ENCODE assay signal across 13 mouse cellular contexts in the genomic region with DNA sequence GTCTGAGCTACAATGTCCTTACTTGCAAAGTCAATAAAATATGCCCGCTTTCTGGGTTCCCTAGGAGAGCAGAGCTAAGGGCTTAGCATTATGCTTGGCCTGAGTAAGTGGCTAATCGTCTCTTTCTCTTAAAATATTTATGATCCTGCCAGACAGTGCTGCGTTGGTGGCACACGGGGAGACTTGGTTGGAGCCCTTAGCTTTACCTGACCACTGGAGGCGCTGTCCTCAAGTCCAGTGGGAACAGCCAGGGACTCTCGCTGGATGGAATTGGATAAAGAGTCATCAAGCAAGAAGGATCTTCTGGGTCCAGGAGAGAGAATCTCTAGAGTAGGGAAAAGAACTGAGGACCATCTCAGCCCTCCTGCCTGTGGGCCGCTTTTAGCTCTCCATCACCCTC. TPM values are rescaled to one million over a fixed set of nuclear protein-coding genes. Genes with fewer than 3 reads are reported as not detected.
DNase-seq lines count a peak whose midpoint lies in the region; ATAC-seq and TF ChIP-seq lines count a peak whose summit lies in the region.
"Had no signal": no experiment of that assay in that cellular context is flagged by ENCODE, and none has a peak within 500 bp of the region (broad histone marks: within the 10 kb centered on the region; RNA-seq: fewer than 3 reads in every experiment).

No protein-coding gene starts in this region.

- H3K27me3 ChIP-seq in liver, embryonic 14.5 days (ENCODE audit: control insufficient read depth, insufficient read depth, low read length) = no peaks in the 10 kb centered on the region
- peaks cover 40% of the 10 kb centered on the region for H3K27me3 ChIP-seq in liver, embryonic 12.5 days (replicated peaks)
- peaks cover 9% of the 10 kb centered on the region for H3K27me3 ChIP-seq in Patski
- H3K27me3 ChIP-seq in limb, embryonic 10.5 days (ENCODE audit: low read depth, poor library complexity, severe bottlenecking) = peaks cover 23% of the 10 kb centered on the region; the same call in 1 of the 2 replicates

- H3K4me1 ChIP-seq in liver, embryonic 14.5 days (replicated peaks; ENCODE audit: control insufficient read depth in 2 of 2, insufficient read depth in 2 of 2, low read length in 1 of 2) = no peaks in the 10 kb centered on the region
- no peaks in the 10 kb centered on the region for H3K4me1 ChIP-seq in liver, embryonic 12.5 days
- H3K4me1 ChIP-seq in limb, embryonic 10.5 days = peaks cover 24% of the 10 kb centered on the region

- in situ Hi-C loops in Patski (cut with MboI; ENCODE audit: low pct_unique_long_range_greater_than_20kb) = no loop called here

- no peak overlapping the region for H3K9ac ChIP-seq in liver, embryonic 14.5 days (replicated peaks)
- no peak overlapping the region for H3K9ac ChIP-seq in liver, embryonic 12.5 days
- H3K9ac ChIP-seq: limb, embryonic 15.5 days had no signal

- CTCF ChIA-PET in Patski (lab: Charles Lee) = no interaction called here

- TF ChIP-seq EP300 in liver, embryonic 14.5 days (IDR thresholded peaks at IDR 0.05; ENCODE audit: low read depth) = no peak

- ATAC-seq in liver, embryonic 14.5 days (ENCODE audit: insufficient read depth) = no peak
- ATAC-seq in liver, embryonic 12.5 days = no peak
- ATAC-seq in Patski = no peak
- no peak for ATAC-seq in granulocyte monocyte progenitor cell, adult 5-6 weeks (replicated peaks; ENCODE audit: poor library complexity, severe bottlenecking)

- DNase-seq in adrenal gland, postnatal 36 days = peak; percentile 4 to 29
- DNase-seq in adrenal gland, adult 18-20 months (ENCODE audit: low spot score in 2 of 2) = no peak
- no peak for DNase-seq in liver, embryonic 14.5 days (ENCODE audit: low read depth in 3 of 3, low spot score in 3 of 3)
- DNase-seq in Patski (ENCODE audit: low read depth, low spot score) = no peak
- peak; percentile 47 for DNase-seq in limb, embryonic 10.5 days (ENCODE audit: low spot score)
- DNase-seq in heart, adult 9 months (ENCODE audit: low spot score in 2 of 2) = no peak

- H3K36me3 ChIP-seq in liver, embryonic 14.5 days (replicated peaks; ENCODE audit: control insufficient read depth, insufficient read depth, low read depth) = no peaks in the 10 kb centered on the region
- H3K36me3 ChIP-seq in liver, embryonic 12.5 days = no peaks in the 10 kb centered on the region
- H3K36me3 ChIP-seq in limb, embryonic 10.5 days = no peaks in the 10 kb centered on the region
- H3K36me3 ChIP-seq: limb, embryonic 15.5 days had no signal

- peak; percentile 58 for TF ChIP-seq CTCF in liver, embryonic 14.5 days (IDR thresholded peaks at IDR 0.05; ENCODE audit: low read depth)
- TF ChIP-seq CTCF in Patski (IDR thresholded peaks at IDR 0.05) = peak; percentile 65

- POLR2A ChIA-PET in Patski (lab: Charles Lee) = no interaction called here

- 12% methylated on average over 7 of the region's 7 CpGs for WGBS in liver, embryonic 14.5 days (ENCODE audit: insufficient replicate concordance)
- 18% methylated on average over 7 of the region's 7 CpGs for WGBS in liver, embryonic 12.5 days (ENCODE audit: insufficient replicate concordance)
- WGBS in limb, embryonic 10.5 days = 10% methylated on average over 7 of the region's 7 CpGs

- no peak overlapping the region for H3K4me2 ChIP-seq in liver, embryonic 14.5 days (ENCODE audit: low read depth)
- H3K4me2 ChIP-seq in liver, embryonic 12.5 days = no peak overlapping the region
- H3K4me2 ChIP-seq: limb, embryonic 15.5 days had no signal

- H3K27ac ChIP-seq in liver, embryonic 14.5 days = no peak overlapping the region
- H3K27ac ChIP-seq in liver, embryonic 12.5 days = no peak overlapping the region
- peak overlapping the region; percentile 2; the same call in 1 of the 2 replicates for H3K27ac ChIP-seq in limb, embryonic 10.5 days
- H3K27ac ChIP-seq: limb, embryonic 15.5 days had no signal

- H3K9me3 ChIP-seq in liver, embryonic 14.5 days (ENCODE audit: control insufficient read depth, low read length) = no peaks in the 10 kb centered on the region
- H3K9me3 ChIP-seq in liver, embryonic 12.5 days (replicated peaks) = no peaks in the 10 kb centered on the region
- H3K9me3 ChIP-seq in limb, embryonic 10.5 days (replicated peaks) = no peaks in the 10 kb centered on the region
- H3K9me3 ChIP-seq: limb, embryonic 15.5 days had no signal

- no peak overlapping the region for H3K4me3 ChIP-seq in liver, embryonic 14.5 days (ENCODE audit: insufficient read depth in 1 of 2, low read depth in 2 of 2, low read length in 2 of 2)
- H3K4me3 ChIP-seq in liver, embryonic 12.5 days = no peak overlapping the region
- no peak overlapping the region for H3K4me3 ChIP-seq in limb, embryonic 10.5 days
- H3K4me3 ChIP-seq: erythroblast, embryonic 14.5 days; limb, embryonic 15.5 days had no signal

RNA-seq across cellular contexts. Expression of a gene that starts 10.7 kb away (rescaled TPM):
- total RNA-seq in adrenal gland, postnatal 36 days (2021) = not detected
- total RNA-seq in adrenal gland, adult 18-20 months (2021) = not detected
- polyA plus RNA-seq in liver, embryonic 14.5 days (2012; rRNA removed) = not detected in 2 replicates
- not detected in 2 replicates for polyA plus RNA-seq in liver, embryonic 14.5 days (2014; fragmentation: Nextera tagmentation; extraction: Ambion mirVana)
- not detected in 2 replicates for polyA plus RNA-seq in liver, embryonic 12.5 days (2016; fragmentation: Nextera tagmentation; extraction: Ambion mirVana)
- polyA plus RNA-seq in Patski (2021) = not detected
- not detected in 2 replicates for polyA plus RNA-seq in limb, embryonic 10.5 days (2016; fragmentation: Nextera tagmentation; extraction: Ambion mirVana)
- not detected in 2 replicates for total RNA-seq in granulocyte monocyte progenitor cell, adult 5-6 weeks (2014; fragmentation: Nextera tagmentation)
- total RNA-seq in granulocyte monocyte progenitor cell, adult 5-6 weeks (2017) = not detected in 2 replicates
- total RNA-seq: heart, postnatal 14 days; neutrophil, adult 5-6 weeks had no signal
- polyA plus RNA-seq: erythroblast, embryonic 14.5 days; limb, embryonic 15.5 days; stomach, embryonic 16.5 days had no signal

RNA-seq across cellular contexts. Expression of a gene that starts 26.3 kb away (rescaled TPM):
- total RNA-seq in adrenal gland, postnatal 36 days (2021) = 10 to 100 TPM in 1 of 2 experiments, 1 to 10 TPM in 1; 8.5 to 11.7 TPM
- 10 to 100 TPM in 1 of 2 experiments, 1 to 10 TPM in 1; 9.6 to 11.1 TPM for total RNA-seq in adrenal gland, adult 18-20 months (2021)
- 3.8 and 4.5 TPM in 2 replicates for polyA plus RNA-seq in liver, embryonic 14.5 days (2012; rRNA removed)
- 5.5 and 6.2 TPM in 2 replicates for polyA plus RNA-seq in liver, embryonic 14.5 days (2014; fragmentation: Nextera tagmentation; extraction: Ambion mirVana)
- polyA plus RNA-seq in liver, embryonic 12.5 days (2016; fragmentation: Nextera tagmentation; extraction: Ambion mirVana) = 12.3 and 13.2 TPM in 2 replicates
- 17.2 TPM for polyA plus RNA-seq in Patski (2021)
- 36.6 and 37.4 TPM in 2 replicates for polyA plus RNA-seq in limb, embryonic 10.5 days (2016; fragmentation: Nextera tagmentation; extraction: Ambion mirVana)
- 22.3 and 28.0 TPM in 2 replicates for total RNA-seq in granulocyte monocyte progenitor cell, adult 5-6 weeks (2014; fragmentation: Nextera tagmentation)
- 15.6 and 16.2 TPM in 2 replicates for total RNA-seq in granulocyte monocyte progenitor cell, adult 5-6 weeks (2017)

RNA-seq across cellular contexts. Expression of a gene that starts 36.3 kb away (rescaled TPM):
- total RNA-seq in adrenal gland, postnatal 36 days (2021) = 10 to 100 TPM; 43.1 to 56.4 TPM
- total RNA-seq in adrenal gland, adult 18-20 months (2021) = 10 to 100 TPM; 40.2 to 61.8 TPM
- 11.5 and 16.4 TPM in 2 replicates for polyA plus RNA-seq in liver, embryonic 14.5 days (2012; rRNA removed)
- 28.1 and 28.6 TPM in 2 replicates for polyA plus RNA-seq in liver, embryonic 14.5 days (2014; fragmentation: Nextera tagmentation; extraction: Ambion mirVana)
- 55.4 and 56.0 TPM in 2 replicates for polyA plus RNA-seq in liver, embryonic 12.5 days (2016; fragmentation: Nextera tagmentation; extraction: Ambion mirVana)
- 55.1 TPM for polyA plus RNA-seq in Patski (2021)
- polyA plus RNA-seq in limb, embryonic 10.5 days (2016; fragmentation: Nextera tagmentation; extraction: Ambion mirVana) = 77.1 and 80.9 TPM in 2 replicates
- total RNA-seq in granulocyte monocyte progenitor cell, adult 5-6 weeks (2014; fragmentation: Nextera tagmentation) = 28.1 and 50.4 TPM in 2 replicates
- total RNA-seq in granulocyte monocyte progenitor cell, adult 5-6 weeks (2017) = 36.1 and 42.8 TPM in 2 replicates

RNA-seq across cellular contexts. Expression of a gene that starts 40.7 kb away (rescaled TPM):
- 1 to 10 TPM in 1 of 2 experiments, not detected in 1; 1.1 TPM for total RNA-seq in adrenal gland, postnatal 36 days (2021)
- under 1 TPM in 1 of 2 experiments, not detected in 1; 0.36 TPM for total RNA-seq in adrenal gland, adult 18-20 months (2021)
- polyA plus RNA-seq in liver, embryonic 14.5 days (2012; rRNA removed) = 0.47 and 0.54 TPM in 2 replicates
- 1.1 and 1.2 TPM in 2 replicates for polyA plus RNA-seq in liver, embryonic 14.5 days (2014; fragmentation: Nextera tagmentation; extraction: Ambion mirVana)
- polyA plus RNA-seq in liver, embryonic 12.5 days (2016; fragmentation: Nextera tagmentation; extraction: Ambion mirVana) = 0.25 and 0.33 TPM in 2 replicates
- polyA plus RNA-seq in Patski (2021) = not detected
- 0.20 TPM in 1 of 2 replicates, not detected in the other for polyA plus RNA-seq in limb, embryonic 10.5 days (2016; fragmentation: Nextera tagmentation; extraction: Ambion mirVana)
- not detected in 2 replicates for total RNA-seq in granulocyte monocyte progenitor cell, adult 5-6 weeks (2014; fragmentation: Nextera tagmentation)
- not detected in 2 replicates for total RNA-seq in granulocyte monocyte progenitor cell, adult 5-6 weeks (2017)
- total RNA-seq: heart, postnatal 14 days; neutrophil, adult 5-6 weeks had no signal
- polyA plus RNA-seq: erythroblast, embryonic 14.5 days; limb, embryonic 15.5 days had no signal

Comparison
In these comparisons a context has a peak if more than half of its experiments do, and no peak if none do; other contexts are left out.
1. DNase-seq: peak in adrenal gland, postnatal 36 days (2 of 2) and limb, embryonic 10.5 days (single experiment); none in adrenal gland, adult 18-20 months (0 of 2), liver, embryonic 14.5 days (0 of 3), Patski (single experiment) and heart, adult 9 months (0 of 2).